Mouse (Mus musculus) bone marrow macrophage, adult 2 months (primary cell): ENCODE results near the gene Dkkl1. TPM values are rescaled to one million over a fixed set of nuclear protein-coding genes. Genes with fewer than 3 reads are reported as not detected.

Experiments used
- H3K27ac ChIP-seq: 2 replicates; pipeline ENCODE4 v1.5.1; 2012; ENCODE audit warnings: low read depth, low read length; ENCODE audit not compliant: insufficient read depth
- H3K4me1 ChIP-seq: 2 replicates; pipeline ENCODE4 v1.6.1; 2012; ENCODE audit warnings: low read length; ENCODE audit not compliant: control insufficient read depth, insufficient read depth
- H3K4me3 ChIP-seq: 2 replicates; pipeline ENCODE4 v1.5.1; 2012; ENCODE audit warnings: mild to moderate bottlenecking, low read length, moderate library complexity; ENCODE audit not compliant: insufficient read depth
- CTCF ChIP-seq: IDR thresholded peaks from 2 replicates; pipeline ENCODE4 v1.5.1; 2012; ENCODE audit warnings: low read depth, mild to moderate bottlenecking, low read length, moderate library complexity
- POLR2A ChIP-seq: IDR thresholded peaks from 2 replicates; pipeline ENCODE4 v1.6.1; 2012; ENCODE audit warnings: mild to moderate bottlenecking, low read depth, low read length, borderline replicate concordance
- polyA plus RNA-seq: library from polyadenylated mRNA; stranded (reverse); fragments of >200 nt; gene quantifications from 2 replicates; pipeline ENCODE4 v1.2.4, GENCODE M21; 2012; ENCODE audit not compliant: missing spikeins, insufficient read depth, insufficient read length

Gene Dkkl1
- polyA plus RNA-seq, 1 experiment, result not detected

GRCm38 (mm10) chr7:45193871-45194785 lies 17.8 kb downstream of the Dkkl1 start:
- no peak overlapping the region for H3K4me3 ChIP-seq
- TF ChIP-seq CTCF (no peak), POLR2A (no peak)
- no peaks in the 10 kb centered on the region for H3K4me1 ChIP-seq
- no peak overlapping the region for H3K27ac ChIP-seq

DNA sequence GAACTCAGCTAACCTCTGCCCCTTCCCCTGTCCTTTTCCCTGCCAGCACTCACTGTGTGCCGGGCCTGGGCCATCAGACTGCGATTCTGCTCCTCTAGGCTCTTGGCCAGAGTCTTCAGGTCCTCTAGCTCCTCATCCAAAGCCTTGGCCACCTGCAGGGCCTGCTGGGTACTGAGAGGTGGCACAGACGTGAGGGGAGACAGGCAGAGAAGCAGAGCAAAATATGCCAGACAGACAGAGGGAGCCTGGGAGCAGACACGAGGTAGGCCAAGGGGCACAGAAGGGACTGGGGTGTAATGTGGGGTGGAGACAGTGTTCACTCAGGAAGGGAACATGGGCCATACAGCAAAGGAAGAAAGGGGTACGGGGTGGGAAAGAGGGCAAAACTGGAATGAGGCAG lies 18.5 kb downstream of the Dkkl1 start:
- Histone ChIP-seq H3K4me1 (no peaks in the 10 kb centered on the region), H3K27ac (no peak overlapping the region), H3K4me3 (no peak overlapping the region)
- TF ChIP-seq POLR2A (no peak), CTCF (no peak)

GRCm38 (mm10) chr7:45192585-45193310 lies 19.2 kb downstream of the Dkkl1 start:
- TF ChIP-seq CTCF, result no peak
- no peak overlapping the region for H3K4me3 ChIP-seq
- no peaks in the 10 kb centered on the region for H3K4me1 ChIP-seq
- no peak overlapping the region for H3K27ac ChIP-seq

DNA sequence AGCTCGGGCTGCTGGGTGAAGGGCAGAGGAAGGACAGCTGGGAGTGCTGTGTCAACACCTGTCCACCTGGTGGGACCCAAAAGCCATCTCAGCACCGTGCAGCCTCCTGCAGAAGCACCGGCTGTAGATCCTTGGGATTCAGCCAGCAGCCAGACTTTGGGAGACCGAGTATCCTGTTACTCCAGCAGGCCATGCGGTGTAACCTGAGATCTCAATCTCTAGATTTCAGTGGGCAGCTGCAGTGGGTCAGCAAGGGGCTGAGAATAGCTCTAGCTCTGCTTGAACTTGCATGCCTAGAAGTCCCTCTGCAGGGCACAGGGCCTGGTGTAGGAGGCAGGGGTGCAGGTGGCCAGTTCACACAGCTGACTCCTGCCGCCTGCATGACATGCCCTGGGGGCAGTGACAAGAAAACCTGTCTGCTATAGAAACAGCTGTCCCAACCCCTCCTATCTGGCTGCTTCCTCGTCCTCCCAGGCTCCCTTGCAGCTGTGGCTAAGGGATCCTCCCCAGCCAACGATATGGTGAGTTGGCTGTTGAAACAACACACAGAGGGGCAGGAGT lies 20.1 kb downstream of the Dkkl1 start:
- TF ChIP-seq CTCF (no peak), POLR2A (no peak)
- Histone ChIP-seq H3K27ac (no peak overlapping the region), H3K4me3 (no peak overlapping the region), H3K4me1 (no peaks in the 10 kb centered on the region)

- no peak overlapping the region for H3K27ac ChIP-seq
- no peak for TF ChIP-seq POLR2A
- TF ChIP-seq CTCF, result no peak
Observed at GRCm38 (mm10) chr7:45191161-45191560, 20.8 kb downstream of the Dkkl1 start.

DNA sequence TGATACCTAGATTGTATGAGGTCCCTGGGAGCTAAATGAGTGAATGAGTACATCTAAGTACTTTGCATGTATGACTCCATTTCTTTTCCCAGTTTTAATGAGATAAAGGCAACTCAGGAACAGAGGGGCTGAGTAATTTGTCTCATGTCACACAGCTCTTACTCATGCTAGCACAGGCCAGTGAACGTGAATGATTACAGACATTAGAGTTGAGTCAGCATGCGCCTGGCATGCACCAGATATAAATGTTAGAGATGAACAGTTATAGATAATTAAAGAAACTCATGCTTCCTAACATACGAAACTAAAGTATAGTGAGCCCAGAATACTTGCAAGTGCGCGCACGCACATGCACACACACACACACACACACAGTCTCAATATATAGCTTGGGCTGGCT lies 21.8 kb downstream of the Dkkl1 start:
- no peaks in the 10 kb centered on the region for H3K4me1 ChIP-seq
- H3K27ac ChIP-seq, result no peak overlapping the region
- H3K4me3 ChIP-seq, result no peak overlapping the region
- no peak for TF ChIP-seq POLR2A
- TF ChIP-seq CTCF, result no peak

More at GRCm38 (mm10) chr7:45191161-45191560, 20.8 kb downstream of the Dkkl1 start:
- no peaks in the 10 kb centered on the region for H3K4me1 ChIP-seq
- no peak overlapping the region for H3K4me3 ChIP-seq

GRCm38 (mm10) chr7:45189600-45189999 lies 22.3 kb downstream of the Dkkl1 start:
- TF ChIP-seq CTCF (no peak), POLR2A (no peak)
- Histone ChIP-seq H3K27ac (no peak overlapping the region), H3K4me3 (no peak overlapping the region), H3K4me1 (no peaks in the 10 kb centered on the region)

DNA sequence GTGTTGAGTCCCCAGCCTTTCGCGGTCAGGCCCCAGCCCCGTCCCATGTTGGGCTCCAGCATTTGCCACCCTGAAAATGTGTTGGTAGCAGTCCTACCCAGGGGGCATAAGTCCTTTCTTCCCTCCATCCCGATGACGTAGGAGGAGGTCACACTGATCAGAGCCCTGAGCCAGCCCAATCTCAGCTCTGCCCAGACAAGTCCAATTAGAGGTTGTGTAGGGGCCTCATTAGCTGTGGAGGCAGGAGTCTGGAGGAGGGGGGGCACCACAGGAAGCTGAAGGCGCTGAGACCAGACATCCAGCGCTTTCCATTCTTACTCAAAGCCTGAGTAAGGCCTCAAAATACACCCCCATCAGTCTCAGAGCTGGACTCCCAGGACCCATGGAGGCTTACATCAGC lies 26.0 kb downstream of the Dkkl1 start:
- Histone ChIP-seq H3K4me3 (no peak overlapping the region), H3K4me1 (peaks cover 7% of the 10 kb centered on the region), H3K27ac (no peak overlapping the region)
- TF ChIP-seq POLR2A, result no peak

GRCm38 (mm10) chr7:45183672-45184071 lies 28.3 kb downstream of the Dkkl1 start:
- Histone ChIP-seq H3K4me1 (peaks cover 7% of the 10 kb centered on the region), H3K4me3 (no peak overlapping the region), H3K27ac (no peak overlapping the region)
- TF ChIP-seq POLR2A (no peak), CTCF (no peak)

DNA sequence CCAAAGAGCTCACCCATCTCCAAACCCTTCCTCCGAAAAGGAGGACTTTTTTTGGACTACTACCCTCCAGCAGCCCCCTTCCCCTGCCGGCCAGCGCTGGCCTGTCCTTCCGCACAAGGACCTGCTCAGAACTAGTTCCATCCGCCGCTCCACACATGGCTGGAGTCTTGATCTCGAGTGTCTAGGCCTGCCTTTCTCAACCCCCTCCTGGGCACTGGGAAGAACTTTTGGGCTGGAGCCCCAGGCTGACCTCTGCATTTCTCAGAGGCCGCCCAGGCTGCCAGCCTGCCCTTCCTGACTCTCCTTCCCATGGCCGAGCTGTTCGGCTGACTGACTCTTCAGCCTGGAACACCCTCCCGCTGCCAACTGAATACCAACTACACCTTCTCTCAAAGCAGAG lies 29.3 kb downstream of the Dkkl1 start:
- Histone ChIP-seq H3K4me3 (peak overlapping the region; percentile 46), H3K4me1 (peaks cover 7% of the 10 kb centered on the region), H3K27ac (no peak overlapping the region)
- TF ChIP-seq CTCF, result no peak
- TF ChIP-seq POLR2A, result no peak
